ENCODE assay signal across 19 mouse cellular contexts in genomic region chr11:73148209-73148608, GRCm38 (mm10). TPM values are rescaled to one million over a fixed set of nuclear protein-coding genes. Genes with fewer than 3 reads are reported as not detected.
DNase-seq lines count a peak whose midpoint lies in the region; ATAC-seq lines count a peak whose summit lies in the region.
"Had no signal": no experiment of that assay in that cellular context is flagged by ENCODE, and none has a peak within 500 bp of the region (broad histone marks: within the 10 kb centered on the region; RNA-seq: fewer than 3 reads in every experiment).

No protein-coding gene starts in this region.

- peak; percentile 25 for DNase-seq in CD4-positive, CD25-positive, alpha-beta regulatory T cell, adult 2 months (ENCODE audit: low read depth, low spot score)
- DNase-seq in heart, adult 11 months = peak; percentile 71
- no peak for DNase-seq in heart, postnatal 25 days (ENCODE audit: low spot score)
- peak; percentile 47 for DNase-seq in adrenal gland, postnatal 10 days
- DNase-seq in induced T-regulatory cell, adult 2 months (ENCODE audit: low read depth) = peak; percentile 35
- no peak for DNase-seq in right cerebral cortex, postnatal 10 days (ENCODE audit: low spot score in 2 of 2)
- no peak for DNase-seq in thymus, postnatal 10 days (ENCODE audit: low spot score in 2 of 2)
- DNase-seq: cerebellum, adult 18-20 months; cerebellum, adult 9-11 months; forebrain, postnatal 0 days; gastrocnemius, postnatal 25 days; heart, postnatal 4 days; kidney, adult 11 months had no signal

- ATAC-seq in CD4-positive, CD25-positive, alpha-beta regulatory T cell, adult 4 months = no peak
- ATAC-seq: forebrain, embryonic 13.5 days; forebrain, postnatal 0 days; hindbrain, embryonic 16.5 days; Patski had no signal

- intact Hi-C loops in heart, postnatal 25 days (cut with DNase I) = no loop called here

RNA-seq across cellular contexts. Expression of gene Haspin, which starts 10.1 kb away (rescaled TPM):
- 1 to 10 TPM; 6.6 to 8.2 TPM for polyA plus RNA-seq in CD4-positive, CD25-positive, alpha-beta regulatory T cell, adult 4 months (2017; shearing (Covaris generic))
- under 1 TPM; 0.17 to 0.34 TPM for total RNA-seq in heart, postnatal 25 days (2021)
- 1 to 10 TPM; 3.0 to 3.7 TPM for total RNA-seq in adrenal gland, postnatal 10 days (2021)

RNA-seq across cellular contexts. Expression of gene P2rx5, which starts 12.0 kb away (rescaled TPM):
- under 1 TPM; 0.33 to 0.55 TPM for polyA plus RNA-seq in CD4-positive, CD25-positive, alpha-beta regulatory T cell, adult 4 months (2017; shearing (Covaris generic))
- total RNA-seq in heart, postnatal 25 days (2021) = 10 to 100 TPM; 13.0 to 13.3 TPM
- total RNA-seq in adrenal gland, postnatal 10 days (2021) = 10 to 100 TPM; 14.8 to 26.1 TPM
- total RNA-seq: granulocyte monocyte progenitor cell, adult 5-6 weeks had no signal
- polyA plus RNA-seq: intestine, embryonic 14.5 days had no signal

RNA-seq across cellular contexts. Expression of gene Emc6, which starts 28.6 kb away (rescaled TPM):
- polyA plus RNA-seq in CD4-positive, CD25-positive, alpha-beta regulatory T cell, adult 4 months (2017; shearing (Covaris generic)) = 10 to 100 TPM; 42.2 to 49.5 TPM
- 10 to 100 TPM; 78.3 to 84.4 TPM for total RNA-seq in heart, postnatal 25 days (2021)
- 100 to 1,000 TPM; 121 to 122 TPM for total RNA-seq in adrenal gland, postnatal 10 days (2021)

RNA-seq across cellular contexts. Expression of gene Tax1bp3, which starts 28.7 kb away (rescaled TPM):
- 10 to 100 TPM; 27.4 to 30.8 TPM for polyA plus RNA-seq in CD4-positive, CD25-positive, alpha-beta regulatory T cell, adult 4 months (2017; shearing (Covaris generic))
- total RNA-seq in heart, postnatal 25 days (2021) = 10 to 100 TPM; 45.9 to 50.0 TPM
- total RNA-seq in adrenal gland, postnatal 10 days (2021) = 10 to 100 TPM; 72.5 TPM

RNA-seq across cellular contexts. Expression of gene Ctns, which starts 50.6 kb away (rescaled TPM):
- 10 to 100 TPM; 12.9 to 18.3 TPM for polyA plus RNA-seq in CD4-positive, CD25-positive, alpha-beta regulatory T cell, adult 4 months (2017; shearing (Covaris generic))
- total RNA-seq in heart, postnatal 25 days (2021) = 10 to 100 TPM; 12.1 to 14.3 TPM
- total RNA-seq in adrenal gland, postnatal 10 days (2021) = 10 to 100 TPM; 14.6 to 17.1 TPM

Comparison
In these comparisons a context has a peak if more than half of its experiments do, and no peak if none do; other contexts are left out.
1. DNase-seq: peak in CD4-positive, CD25-positive, alpha-beta regulatory T cell, adult 2 months (single experiment), heart, adult 11 months (single experiment), adrenal gland, postnatal 10 days (single experiment) and induced T-regulatory cell, adult 2 months (single experiment); none in heart, postnatal 25 days (single experiment), right cerebral cortex, postnatal 10 days (0 of 2) and thymus, postnatal 10 days (0 of 2).